Mouse (Mus musculus) hindbrain, embryonic 14.5 days (tissue): ENCODE data around the gene Sh3rf3. TPM values are rescaled to one million over a fixed set of nuclear protein-coding genes. Genes with fewer than 3 reads are reported as not detected.
A peak's percentile ranks its signal among the peaks of the same experiment; 100 is the strongest.

Source experiments
- ATAC-seq: fragments of 200-750 bp; cut with Nextera tagmentation; 2 replicates; pipeline ENCODE4 v1.8.0; 2017; ENCODE audit warnings: moderate number of reproducible peaks, mild to moderate bottlenecking, moderate TSS enrichment, moderate library complexity; ENCODE audit not compliant: low FRiP score
- DNase-seq: peaks from one replicate; pipeline ENCODE4 v3.0.0-alpha.2; 2015; ENCODE audit warnings: low spot score
- H3K27ac ChIP-seq: fragments of 300-500 bp; sonication (generic); 2 replicates; pipeline ENCODE4 v1.5.1; 2014; ENCODE audit warnings: mild to moderate bottlenecking, moderate library complexity
- H3K27me3 ChIP-seq: fragments of 300-500 bp; sonication (generic); 2 replicates; pipeline ENCODE4 v1.6.1; 2014; ENCODE audit warnings: mild to moderate bottlenecking, low read length, mixed read lengths; ENCODE audit not compliant: control insufficient read depth, insufficient read depth
- H3K36me3 ChIP-seq: fragments of 300-500 bp; sonication (generic); replicated peaks from 2 replicates; pipeline ENCODE4 v1.6.1; 2014; ENCODE audit not compliant: control insufficient read depth, insufficient read depth
- H3K4me1 ChIP-seq: fragments of 300-500 bp; sonication (generic); replicated peaks from 2 replicates; pipeline ENCODE4 v1.6.1; 2014; ENCODE audit warnings: antibody characterized with exemption, low read length, mixed read lengths; ENCODE audit not compliant: control insufficient read depth, insufficient read depth
- H3K4me2 ChIP-seq: fragments of 300-500 bp; sonication (generic); replicated peaks from 2 replicates; pipeline ENCODE4 v1.6.1; 2014; ENCODE audit warnings: mild to moderate bottlenecking, moderate library complexity
- H3K4me3 ChIP-seq: fragments of 300-500 bp; sonication (generic); replicated peaks from 2 replicates; pipeline ENCODE4 v1.5.1; 2014; ENCODE audit warnings: mild to moderate bottlenecking, low read length
- H3K9ac ChIP-seq: fragments of 300-500 bp; sonication (generic); 2 replicates; pipeline ENCODE4 v1.6.1; 2014
- H3K9me3 ChIP-seq: fragments of 300-500 bp; sonication (generic); 2 replicates; pipeline ENCODE4 v1.6.1; 2016; ENCODE audit warnings: low read length; ENCODE audit not compliant: control insufficient read depth
- WGBS: fragments of 180-500 bp; shearing (Covaris S2); extraction: QIAGEN DNeasy Blood & Tissue Kit; methylation state at CpG from one replicate; pipeline ENCODE4 v1.1.7; 2014; 5-methylcytosine and 5-hydroxymethylcytosine counted together
- polyA plus RNA-seq: library from polyadenylated mRNA; unstranded; fragments of >200 nt; fragmentation: Nextera tagmentation; extraction: Ambion mirVana; gene quantifications from 2 replicates; pipeline ENCODE4 v1.2.1, GENCODE M21; 2014

Sh3rf3 gene
- polyA plus RNA-seq, 1 experiment from 2014 or later: 5.2 TPM

- ATAC-seq (peak; percentile 90), DNase-seq (peak; percentile 96)
- Histone ChIP-seq H3K9me3 (no peaks in the 10 kb centered on the region), H3K9ac (peak overlapping the region; percentile 62), H3K27me3 (peaks cover 25% of the 10 kb centered on the region), H3K36me3 (no peaks in the 10 kb centered on the region), H3K4me2 (peak overlapping the region; percentile 100), H3K4me3 (peak overlapping the region; percentile 72), H3K27ac (peak overlapping the region; percentile 44; the same call in 1 of the 2 replicates), H3K4me1 (peaks cover 9% of the 10 kb centered on the region; the same call in 1 of the 2 replicates)
- WGBS: under 1% methylated on average over 63 of the region's 63 CpGs
Observed at GRCm38 (mm10) chr10:58812210-58813080, 714 bp upstream of the Sh3rf3 start.

GRCm38 (mm10) chr10:58813801-58814191 lies 637 bp downstream of the Sh3rf3 start:
- no peaks in the 10 kb centered on the region for H3K9me3 ChIP-seq
- H3K4me3 ChIP-seq: peak overlapping the region; percentile 72
- H3K9ac ChIP-seq: peak overlapping the region; percentile 62
- peak; percentile 22; the same call in 1 of the 2 replicates for ATAC-seq
- DNase-seq: no peak
- H3K4me2 ChIP-seq: peak overlapping the region; percentile 100
- no peak overlapping the region for H3K27ac ChIP-seq
- H3K27me3 ChIP-seq: peaks cover 25% of the 10 kb centered on the region
- whole genome bisulfite sequencing: under 1% methylated on average over 35 of the region's 35 CpGs
- no peaks in the 10 kb centered on the region for H3K36me3 ChIP-seq
- peaks cover 9% of the 10 kb centered on the region; the same call in 1 of the 2 replicates for H3K4me1 ChIP-seq

GRCm38 (mm10) chr10:58814486-58814885 lies 1.3 kb downstream of the Sh3rf3 start:
- ATAC-seq (no peak), DNase-seq (no peak)
- 45% methylated on average over 7 of the region's 7 CpGs for WGBS
- Histone ChIP-seq H3K9ac (no peak overlapping the region), H3K4me1 (peaks cover 9% of the 10 kb centered on the region; the same call in 1 of the 2 replicates), H3K4me2 (peak overlapping the region; percentile 100), H3K9me3 (no peaks in the 10 kb centered on the region), H3K27ac (no peak overlapping the region), H3K36me3 (no peaks in the 10 kb centered on the region), H3K27me3 (peaks cover 22% of the 10 kb centered on the region), H3K4me3 (peak overlapping the region; percentile 72)

GRCm38 (mm10) chr10:58824016-58824568 lies 10.9 kb downstream of the Sh3rf3 start:
- no peak for DNase-seq
- no peaks in the 10 kb centered on the region for H3K9me3 ChIP-seq
- H3K4me1 ChIP-seq: no peaks in the 10 kb centered on the region
- H3K4me3 ChIP-seq: no peak overlapping the region
- H3K27me3 ChIP-seq: no peaks in the 10 kb centered on the region
- no peaks in the 10 kb centered on the region for H3K36me3 ChIP-seq
- 76% methylated on average over 7 of the region's 7 CpGs for WGBS
- H3K27ac ChIP-seq: no peak overlapping the region
- no peak for ATAC-seq
- H3K4me2 ChIP-seq: no peak overlapping the region
- H3K9ac ChIP-seq: no peak overlapping the region

- H3K27me3 ChIP-seq: no peaks in the 10 kb centered on the region
- WGBS: 70% methylated on average over 11 of the region's 11 CpGs
- no peaks in the 10 kb centered on the region for H3K36me3 ChIP-seq
- no peak overlapping the region for H3K4me3 ChIP-seq
- H3K9ac ChIP-seq: no peak overlapping the region
- peak; percentile 48; the same call in 1 of the 2 replicates for ATAC-seq
- H3K4me2 ChIP-seq: no peak overlapping the region
- no peak for DNase-seq
- H3K4me1 ChIP-seq: 0 out of 2 replicates have a peak, but pooled peaks cover 7% of the 10 kb centered on the region
- no peaks in the 10 kb centered on the region for H3K9me3 ChIP-seq
- no peak overlapping the region for H3K27ac ChIP-seq
Observed at GRCm38 (mm10) chr10:58829251-58830111, 16.3 kb downstream of the Sh3rf3 start.

GRCm38 (mm10) chr10:58833146-58833545 lies 20.0 kb downstream of the Sh3rf3 start:
- 86% methylated on average over 3 of the region's 3 CpGs for WGBS
- no peaks in the 10 kb centered on the region for H3K9me3 ChIP-seq
- no peaks in the 10 kb centered on the region for H3K27me3 ChIP-seq
- DNase-seq (no peak), ATAC-seq (no peak)
- H3K4me3 ChIP-seq: no peak overlapping the region
- no peak overlapping the region for H3K27ac ChIP-seq
- H3K4me2 ChIP-seq: no peak overlapping the region
- H3K4me1 ChIP-seq: 0 out of 2 replicates have a peak, but pooled peaks cover 7% of the 10 kb centered on the region
- H3K9ac ChIP-seq: no peak overlapping the region
- no peaks in the 10 kb centered on the region for H3K36me3 ChIP-seq

- Histone ChIP-seq H3K27ac (no peak overlapping the region), H3K4me2 (no peak overlapping the region), H3K36me3 (no peaks in the 10 kb centered on the region), H3K4me3 (no peak overlapping the region), H3K9ac (no peak overlapping the region), H3K27me3 (no peaks in the 10 kb centered on the region), H3K9me3 (no peaks in the 10 kb centered on the region), H3K4me1 (0 out of 2 replicates have a peak, but pooled peaks cover 7% of the 10 kb centered on the region)
- DNase-seq: no peak
- no peak for ATAC-seq
- WGBS: 71% methylated on average over 13 of the region's 13 CpGs
Observed at GRCm38 (mm10) chr10:58833741-58834178, 20.6 kb downstream of the Sh3rf3 start.

- no peak overlapping the region for H3K4me3 ChIP-seq
- H3K4me1 ChIP-seq: 0 out of 2 replicates have a peak, but pooled peaks cover 4% of the 10 kb centered on the region
- no peak for DNase-seq
- ATAC-seq: no peak
- H3K4me2 ChIP-seq: no peak overlapping the region
- H3K9me3 ChIP-seq: no peaks in the 10 kb centered on the region
- H3K27me3 ChIP-seq: no peaks in the 10 kb centered on the region
- WGBS: 81% methylated on average over 3 of the region's 3 CpGs
- no peak overlapping the region for H3K9ac ChIP-seq
- no peaks in the 10 kb centered on the region for H3K36me3 ChIP-seq
- no peak overlapping the region for H3K27ac ChIP-seq
Observed at GRCm38 (mm10) chr10:58836391-58836790, 23.2 kb downstream of the Sh3rf3 start.
